Mouse (Mus musculus) brain, embryonic 14.5 days (tissue): ENCODE data around the gene Spp1.

Source experiments
- CTCF ChIP-seq: fragments of 200-500 bp; IDR thresholded peaks from 2 replicates; pipeline ENCODE4 v1.5.1; 2012; ENCODE audit warnings: inconsistent platforms, mild to moderate bottlenecking, moderate library complexity, borderline replicate concordance; ENCODE audit not compliant: insufficient read depth, insufficient read length; ENCODE audit errors: extremely low read depth
- POLR2A ChIP-seq: fragments of 200-500 bp; IDR thresholded peaks from 2 replicates; pipeline ENCODE4 v1.6.1; 2012; ENCODE audit warnings: mild to moderate bottlenecking, inconsistent platforms, borderline replicate concordance; ENCODE audit not compliant: poor library complexity, insufficient read depth, insufficient read length, severe bottlenecking; ENCODE audit errors: extremely low read depth

- TF ChIP-seq POLR2A (no peak), CTCF (no peak)
Observed at GRCm38 (mm10) chr5:104396286-104396685, 38.6 kb upstream of the Spp1 start.
